Mouse (Mus musculus) lung, postnatal 25 days (tissue): ENCODE results near the gene Hal.
A peak's percentile ranks its signal among the peaks of the same experiment; 100 is the strongest.
"Not testable (repeated sequence)": the region's sequence is repeated elsewhere in the genome, so short reads cannot be mapped to it uniquely, and the experiment has no call there.

Experiments used
- DNase-seq: peaks from one replicate; pipeline ENCODE4 v3.0.0; 2022; ENCODE audit warnings: low spot score

Hal gene

DNA sequence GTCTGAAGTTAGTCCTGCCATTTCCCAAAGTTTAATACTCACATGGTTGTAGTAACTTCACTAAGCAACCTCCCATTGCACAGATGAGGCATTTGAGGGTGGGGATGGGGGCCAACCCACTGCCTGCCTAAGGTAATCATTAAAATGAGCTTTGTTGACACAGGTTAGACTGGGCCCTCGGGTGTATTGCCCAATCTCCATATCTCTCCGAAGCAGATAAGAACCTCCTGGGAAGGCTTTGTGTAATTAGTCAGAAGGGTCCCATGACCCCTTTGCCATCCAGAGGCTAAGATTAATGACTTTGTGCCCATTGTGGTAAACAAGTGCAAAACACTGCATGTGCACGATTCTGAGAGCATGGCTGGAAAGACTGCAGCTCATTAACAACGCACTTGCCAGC is 29.2 kb downstream of the Hal start:
- DNase-seq, result no peak

DNA sequence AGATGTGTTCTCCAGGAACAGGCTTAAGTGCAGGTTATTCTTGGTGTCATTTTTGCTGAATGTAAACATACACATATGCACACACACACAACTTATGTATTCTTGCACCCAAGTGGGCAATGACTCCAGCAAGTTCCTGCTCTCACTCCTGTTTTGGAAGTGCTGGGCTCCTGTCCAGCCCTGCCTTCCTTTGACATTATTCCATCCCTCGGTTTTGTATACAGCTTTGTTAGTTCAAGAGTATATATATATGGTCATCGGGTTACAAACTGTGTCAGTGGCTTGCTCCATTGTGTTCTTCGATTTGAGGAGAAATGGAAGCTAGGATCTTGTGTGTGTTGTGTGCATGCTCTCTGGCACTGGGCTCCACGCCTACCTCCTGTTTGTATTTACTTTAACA is 29.6 kb downstream of the Hal start:
- no peak for DNase-seq

DNA sequence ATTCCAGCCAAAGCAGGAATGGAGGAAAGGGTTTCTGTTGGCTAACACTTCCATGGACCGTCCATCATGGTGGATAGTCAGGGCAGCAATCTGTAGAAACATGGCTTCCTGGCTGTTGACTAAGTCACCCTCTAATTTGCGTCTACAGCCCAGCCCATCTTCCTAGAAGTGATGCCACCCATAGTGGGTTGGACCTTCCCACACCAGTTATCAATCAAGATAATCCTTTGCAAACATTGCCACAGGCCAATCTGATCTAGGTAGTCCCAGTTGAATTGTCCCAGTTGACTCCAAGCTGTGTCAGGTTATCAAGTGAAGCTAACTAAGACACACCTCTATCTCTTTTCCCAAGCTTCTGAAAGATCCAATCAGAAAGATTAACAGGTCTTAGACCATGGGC is 30.1 kb downstream of the Hal start:
- no peak for DNase-seq

DNA sequence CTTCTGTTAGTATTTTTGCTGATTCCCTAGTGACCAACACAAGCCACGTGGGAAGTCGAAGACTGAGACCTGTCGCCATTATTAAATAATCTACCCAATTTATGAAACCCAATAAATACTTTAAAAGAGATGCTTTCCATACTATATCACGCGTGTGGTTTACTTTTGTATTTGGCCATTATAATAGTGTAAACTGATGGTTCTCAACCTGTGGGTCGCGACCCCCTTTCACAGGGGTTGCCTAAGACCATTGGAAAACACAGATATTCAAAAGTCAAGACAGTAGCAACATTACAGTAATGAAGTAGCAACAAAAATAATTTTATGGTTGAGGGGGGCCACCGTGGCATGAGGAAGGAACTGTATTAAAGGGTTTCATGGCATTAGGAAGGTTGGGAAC is 30.6 kb downstream of the Hal start:
- no peak for DNase-seq

DNA sequence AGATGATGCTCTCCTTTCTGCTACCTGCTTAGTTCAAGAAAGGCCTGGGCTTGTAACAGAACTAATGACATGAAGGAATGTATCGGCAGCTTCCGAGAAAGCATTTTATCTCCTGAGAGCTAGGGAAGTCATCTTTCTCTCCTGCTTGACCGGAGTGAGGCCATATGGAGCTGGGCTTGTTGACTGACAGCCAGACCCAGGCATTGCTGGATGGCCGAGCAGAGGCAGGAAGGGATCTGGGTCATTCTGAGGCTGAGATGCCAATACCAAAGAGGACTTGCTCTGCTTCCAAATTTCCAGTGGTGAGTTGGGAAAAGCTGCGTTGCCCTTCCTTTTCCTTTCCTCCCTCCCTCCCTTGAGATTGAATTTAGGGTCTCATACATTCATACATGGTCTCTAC is 31.2 kb downstream of the Hal start:
- no peak for DNase-seq

DNA sequence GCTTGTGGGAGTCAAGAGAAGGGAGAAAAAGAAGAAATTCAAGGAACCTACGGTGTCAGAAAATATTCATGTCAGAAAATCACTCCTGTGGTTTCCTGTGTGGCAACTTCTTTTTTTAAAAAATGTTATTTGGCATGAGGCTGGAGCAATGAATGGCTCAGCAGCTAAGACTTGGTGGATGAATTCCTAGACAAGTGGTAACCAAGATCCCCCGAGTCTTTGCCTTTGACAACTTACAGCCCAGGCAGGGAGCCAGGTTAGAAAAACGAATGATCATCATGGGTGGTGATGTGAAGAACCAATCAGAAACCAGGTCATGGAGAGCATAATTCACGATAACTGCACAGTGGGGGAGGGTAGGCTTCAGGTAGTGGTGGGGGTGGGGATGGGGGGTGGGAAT is 32.4 kb downstream of the Hal start:
- no peak for DNase-seq

DNA sequence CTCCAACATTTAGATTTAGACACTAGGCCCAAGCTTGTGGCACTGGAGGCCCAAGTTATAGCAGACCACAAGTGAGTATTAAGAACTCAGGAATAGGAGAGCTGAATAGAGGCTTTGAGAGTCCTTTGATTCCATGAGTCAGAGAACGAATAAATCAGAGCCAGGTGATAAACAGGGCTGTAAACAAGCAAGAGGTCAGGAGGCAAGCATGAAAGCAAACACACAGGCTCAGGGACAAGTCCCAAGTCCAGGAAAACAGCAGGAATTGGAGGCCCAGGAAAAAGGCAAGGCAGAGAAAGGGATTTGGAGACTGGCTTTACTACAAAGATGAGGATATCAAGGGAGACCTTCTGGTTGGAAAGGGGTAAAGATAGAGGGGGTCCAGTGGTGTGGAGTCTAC is 36.8 kb downstream of the Hal start:
- DNase-seq, result no peak

DNA sequence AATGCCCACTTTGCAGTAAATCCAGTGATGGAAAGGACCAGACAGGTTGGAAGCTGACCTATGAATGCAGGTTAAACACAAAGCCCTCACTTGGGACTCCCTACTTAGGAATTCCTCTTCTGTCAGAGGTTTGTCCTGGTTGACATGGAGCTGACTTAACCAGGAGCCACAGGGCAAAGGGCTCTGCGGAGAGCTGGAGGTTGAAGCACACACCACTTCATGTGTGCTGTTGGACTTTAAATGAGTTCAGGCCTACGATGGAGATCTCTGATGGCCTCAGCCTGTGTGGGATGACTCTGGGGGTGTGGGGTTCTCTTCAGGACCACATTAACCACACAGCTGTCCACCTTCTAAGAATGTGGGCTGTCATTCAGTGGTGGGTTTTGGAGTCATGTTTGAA is 49.7 kb downstream of the Hal start:
- DNase-seq, result no peak

DNA sequence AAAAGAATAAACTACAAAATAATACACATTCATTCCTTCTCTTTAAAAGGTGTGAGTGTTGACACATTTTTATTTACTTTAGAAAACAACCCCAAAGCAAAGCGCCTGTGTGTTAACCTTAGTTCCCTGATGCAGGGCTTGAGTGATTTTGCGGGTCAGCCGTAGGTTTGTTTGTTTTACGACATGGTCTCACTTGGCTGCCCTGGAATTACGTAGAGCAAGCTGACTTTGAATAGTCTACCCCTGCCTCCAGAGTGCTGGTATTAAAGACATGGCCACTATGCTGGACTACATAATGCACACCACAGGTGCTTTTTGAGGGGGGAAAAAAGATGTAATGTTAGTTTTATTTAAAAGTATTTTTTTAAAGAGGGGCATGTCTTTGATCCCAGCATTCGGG is 50.2 kb downstream of the Hal start:
- DNase-seq, result no peak

DNA sequence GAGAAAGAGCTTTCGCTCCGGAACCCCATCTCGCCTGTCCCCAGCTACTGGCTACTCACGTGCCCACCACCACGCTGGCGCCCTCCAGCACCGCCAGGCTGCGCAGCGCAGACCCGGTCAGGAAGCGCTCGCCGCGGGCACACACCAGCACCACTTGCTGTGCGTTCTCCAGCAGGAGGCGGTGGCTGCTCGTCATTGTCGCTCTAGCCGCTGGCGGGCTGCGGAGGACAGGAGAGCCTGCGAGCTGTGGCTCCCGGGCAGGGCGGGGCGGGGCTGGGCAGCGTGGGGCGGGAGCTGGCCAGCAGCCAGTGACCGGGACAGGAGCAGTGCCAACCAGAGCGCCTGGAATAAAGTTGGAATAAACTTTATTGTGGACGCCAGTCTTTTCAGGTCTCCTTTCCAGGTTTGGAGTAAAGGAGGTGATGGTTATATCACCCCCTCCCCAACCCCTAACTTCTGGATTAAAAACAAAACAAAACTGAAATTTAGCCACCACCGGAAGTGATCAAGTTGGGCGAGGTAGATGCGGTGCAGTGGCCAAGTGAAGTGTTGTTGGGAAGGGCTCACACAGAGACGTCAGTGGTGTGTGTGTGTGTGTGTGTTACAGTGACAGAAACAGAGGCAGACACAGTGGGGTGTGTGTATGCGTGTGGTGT is 51.3 kb downstream of the Hal start, which contains the start of gene Amdhd1:
Gene Amdhd1 (minus strand): TSS at position 259 of the 656 bp plus-strand sequence.
- DNase-seq, result peak; percentile 90

DNA sequence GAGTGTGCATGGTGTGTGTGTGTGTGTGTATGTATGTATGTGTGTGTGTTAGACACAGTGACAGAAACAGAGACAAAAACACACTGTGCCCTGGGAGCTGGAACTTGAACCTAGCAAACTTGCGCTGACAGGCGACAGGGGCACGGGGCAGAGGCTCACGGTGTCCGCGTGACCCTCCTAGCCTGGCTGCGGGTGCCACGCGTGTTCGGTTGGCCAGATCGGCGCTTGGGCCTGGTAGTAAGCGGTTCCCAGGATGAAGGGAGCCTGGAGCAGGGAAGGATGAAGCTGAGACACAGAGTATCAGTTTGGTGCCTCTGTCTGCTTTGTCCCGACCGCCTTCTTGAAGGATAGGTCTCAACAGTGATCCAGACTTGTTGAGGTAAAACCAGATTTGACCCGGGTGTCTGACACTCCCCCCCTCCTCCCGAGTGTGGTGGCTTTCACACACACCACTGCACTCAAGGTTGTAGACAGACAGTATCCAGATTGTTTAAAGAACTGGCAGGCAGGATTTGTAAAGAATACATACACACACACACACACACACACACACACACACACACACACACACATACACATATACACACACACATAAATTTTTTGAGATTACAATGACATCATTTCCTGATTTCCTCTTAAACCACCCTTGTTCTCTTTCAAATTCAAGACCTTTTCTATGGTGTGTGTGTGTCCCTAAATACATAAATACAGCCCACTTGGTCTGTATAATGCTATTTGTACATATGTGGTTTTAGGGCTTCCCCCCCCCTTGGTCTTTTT is 52.1 kb downstream of the Hal start, which contains the start of gene Ccdc38:
Gene Ccdc38 (plus strand): TSS at position 202 of the 780 bp plus-strand sequence.
- DNase-seq, result no peak

DNA sequence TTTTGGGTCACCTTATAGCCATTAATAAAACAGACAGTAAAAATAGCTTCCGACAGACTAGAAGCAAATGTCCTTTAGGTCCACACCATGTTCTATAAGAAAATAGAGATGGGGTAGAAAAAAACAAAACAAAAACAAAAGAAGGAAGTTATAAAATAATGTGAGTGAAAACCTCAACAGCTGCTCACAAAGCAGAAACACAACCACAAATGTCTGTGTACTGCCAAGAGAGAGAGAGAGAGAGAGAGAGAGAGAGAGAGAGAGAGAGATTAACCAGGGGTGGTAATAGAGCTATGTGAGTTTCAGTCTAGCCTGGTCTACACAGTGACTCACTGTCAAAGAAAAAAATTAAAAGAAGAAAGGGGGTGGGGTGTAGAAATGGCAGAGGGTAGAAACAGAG is 53.0 kb downstream of the Hal start:
- DNase-seq, result no peak

DNA sequence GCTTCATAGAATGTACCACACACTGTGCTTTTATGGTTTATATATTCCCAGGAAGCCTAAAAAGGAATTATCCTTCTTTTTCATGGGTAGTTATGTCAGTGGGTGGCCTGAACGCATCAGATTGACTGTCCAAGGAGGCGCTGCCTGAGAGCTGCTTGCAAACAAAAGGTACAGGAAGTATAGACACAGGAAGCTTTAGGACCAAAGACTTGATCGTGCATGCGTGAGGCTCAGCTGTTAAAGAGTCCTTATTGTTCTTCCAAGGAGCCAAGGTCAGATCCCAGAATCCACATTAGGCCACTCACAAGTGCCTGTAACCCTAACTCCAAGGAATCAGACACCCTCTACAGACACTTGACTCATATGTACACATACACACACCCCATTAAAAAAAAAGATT is 53.8 kb downstream of the Hal start:
- no peak for DNase-seq

DNA sequence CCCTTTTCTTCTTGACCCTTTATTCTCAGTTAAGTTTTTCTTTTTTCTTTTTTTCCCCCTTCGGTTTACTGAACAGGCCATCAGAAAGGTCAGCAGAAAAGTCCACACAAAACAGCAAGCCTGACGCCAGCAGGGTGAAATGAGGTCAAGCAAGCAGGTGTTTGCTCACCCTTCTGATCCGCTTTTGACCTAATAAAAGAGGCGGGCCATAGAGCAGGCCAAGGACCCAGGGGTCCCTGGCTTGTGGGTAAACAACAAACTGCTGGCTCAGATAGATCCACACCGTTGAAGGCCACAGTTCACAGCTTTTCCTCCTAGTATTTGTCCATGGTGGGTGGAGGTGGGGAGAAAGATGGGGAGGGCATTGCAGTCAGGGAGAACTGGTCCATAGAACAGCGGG is 54.6 kb downstream of the Hal start:
- DNase-seq, result no peak

DNA sequence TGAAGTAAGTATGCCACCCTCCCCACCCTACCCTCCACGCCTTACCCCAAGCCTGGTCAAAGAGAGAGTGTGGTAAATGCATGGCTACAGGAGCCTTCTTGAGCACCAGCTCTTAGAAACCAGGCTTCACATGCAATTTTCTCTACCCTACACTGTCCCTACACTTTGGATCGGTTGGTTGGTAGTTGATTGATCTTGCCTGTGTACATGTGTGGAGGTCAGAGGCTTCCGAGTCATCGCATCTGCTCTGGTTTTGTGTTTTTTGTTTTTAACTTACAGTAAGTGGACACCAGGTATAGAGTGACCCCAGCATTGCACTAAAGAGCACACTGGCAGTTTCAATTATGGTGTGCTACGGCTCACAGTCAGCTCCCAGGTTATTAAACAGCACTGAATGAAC is 55.6 kb downstream of the Hal start:
- no peak for DNase-seq

DNA sequence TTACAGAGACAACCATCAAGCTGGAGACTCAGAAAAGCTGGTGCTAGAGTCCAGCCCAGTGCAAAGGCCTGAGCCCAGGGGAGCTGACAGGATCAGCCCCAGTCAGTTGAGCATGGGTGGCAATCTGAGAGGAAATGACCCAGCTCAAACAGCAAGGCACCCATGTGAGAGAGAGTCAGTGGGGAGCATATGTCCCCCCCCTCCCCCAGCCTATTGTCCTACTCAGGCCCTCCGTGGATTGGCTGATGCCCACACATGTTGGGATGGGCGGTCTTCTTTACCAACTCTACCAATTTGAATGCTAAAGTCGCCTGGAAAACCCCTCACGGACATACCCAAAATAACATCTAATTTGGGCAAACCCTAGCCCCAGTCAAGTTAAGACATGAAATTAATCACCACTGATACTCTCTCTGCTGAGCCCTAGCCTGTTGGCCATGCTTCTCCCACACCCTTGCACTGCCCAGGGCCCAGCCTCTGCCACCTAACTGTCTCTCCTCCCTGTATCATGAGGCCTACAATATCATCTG is 59.2 kb downstream of the Hal start:
- DNase-seq, result no peak

DNA sequence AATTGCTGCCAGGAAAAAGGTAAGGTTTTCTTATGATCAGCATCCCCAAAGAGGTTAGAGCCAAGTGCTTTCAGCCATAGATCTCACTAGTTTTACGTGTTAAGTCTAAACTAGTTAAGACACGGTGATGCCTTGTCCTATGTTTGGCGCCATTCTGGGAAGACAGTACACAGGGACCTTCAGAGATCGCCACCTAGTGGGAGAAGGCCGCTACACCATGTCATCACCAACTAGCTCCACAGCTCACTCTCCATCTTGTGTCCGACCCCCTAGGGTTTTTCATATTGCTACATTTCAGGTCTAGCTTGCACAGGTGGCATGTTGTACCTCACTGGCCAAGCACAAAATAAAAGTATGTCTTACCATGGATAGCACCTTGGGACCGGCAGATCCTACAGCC is 60.4 kb downstream of the Hal start:
- peak; percentile 74 for DNase-seq

DNA sequence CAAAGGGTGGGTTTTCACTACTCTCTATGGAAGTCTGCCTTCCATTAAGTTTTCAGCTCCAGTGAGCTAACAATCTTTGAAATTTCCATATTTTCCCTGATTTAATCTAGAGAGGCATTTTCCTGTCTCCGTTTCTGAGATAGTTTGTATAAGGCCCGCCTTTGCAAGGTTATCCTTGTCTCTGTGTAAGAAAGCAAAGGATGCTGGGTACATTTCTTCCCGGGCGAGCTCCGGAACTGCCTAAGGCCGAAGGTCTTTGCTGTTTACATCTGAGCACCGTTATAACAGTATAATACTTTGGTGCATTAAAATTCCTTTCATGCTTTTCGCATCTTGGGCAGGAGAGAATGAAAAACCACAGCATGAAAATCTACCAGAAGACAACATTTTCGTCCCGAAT is 61.3 kb downstream of the Hal start:
- DNase-seq, result no peak

DNA sequence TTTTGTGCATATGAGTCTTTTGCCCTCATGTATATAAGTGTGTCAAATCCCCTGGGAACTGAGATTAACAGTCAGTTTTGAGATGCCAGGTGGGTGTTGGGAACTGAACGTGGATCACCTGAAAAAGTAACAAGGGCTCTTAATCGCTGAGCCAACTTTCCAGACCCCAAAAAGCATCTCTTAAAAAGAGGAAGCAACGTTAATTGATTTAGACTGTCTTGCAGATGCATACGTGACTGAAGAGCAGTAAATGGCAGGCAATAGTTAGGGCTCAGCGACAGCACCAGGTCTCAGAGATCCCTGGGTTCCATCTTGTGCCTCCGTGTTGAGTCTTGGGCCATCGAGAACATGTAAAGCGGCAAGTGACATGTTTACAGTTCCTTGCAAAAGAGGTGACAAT is 64.0 kb downstream of the Hal start:
- DNase-seq, result no peak

DNA sequence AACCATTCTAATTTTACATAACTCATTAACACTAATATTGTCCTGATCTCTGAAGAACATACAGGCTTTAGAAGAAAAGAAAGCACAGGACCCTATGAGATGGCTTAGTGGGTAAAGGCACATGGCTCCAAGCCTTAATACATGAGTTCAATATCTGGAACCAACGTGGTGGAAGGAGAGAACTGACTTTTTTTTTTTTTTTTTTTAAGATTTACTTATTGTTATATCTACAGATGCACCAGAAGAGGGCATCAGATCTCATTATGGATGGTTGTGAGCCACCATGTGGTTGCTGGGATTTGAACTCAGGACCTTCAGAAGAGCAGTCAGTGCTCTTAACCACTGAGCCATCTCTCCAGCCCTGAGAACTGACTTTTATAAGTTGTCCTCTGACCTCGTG is 69.4 kb downstream of the Hal start:
- not testable (repeated sequence) for DNase-seq

DNA sequence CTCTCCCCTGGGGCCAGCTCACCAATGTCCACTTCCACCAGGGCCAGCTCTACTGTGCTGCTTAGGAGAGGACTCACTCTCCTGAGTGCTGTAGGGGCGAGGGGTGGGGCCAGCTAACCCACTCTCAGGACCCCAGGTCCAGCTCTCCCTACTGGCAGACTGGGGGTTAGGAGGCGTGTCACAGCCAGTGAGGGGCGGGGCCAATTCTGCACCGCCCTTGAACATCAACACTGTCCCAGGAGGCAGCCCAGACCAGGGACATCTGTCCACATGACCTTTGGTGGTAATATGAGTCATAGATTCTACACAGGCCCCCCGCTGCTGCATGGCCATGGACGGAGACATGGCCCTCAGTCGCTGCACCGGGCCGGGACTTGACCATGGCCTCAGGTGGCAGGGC is 71.2 kb downstream of the Hal start:
- no peak for DNase-seq

DNA sequence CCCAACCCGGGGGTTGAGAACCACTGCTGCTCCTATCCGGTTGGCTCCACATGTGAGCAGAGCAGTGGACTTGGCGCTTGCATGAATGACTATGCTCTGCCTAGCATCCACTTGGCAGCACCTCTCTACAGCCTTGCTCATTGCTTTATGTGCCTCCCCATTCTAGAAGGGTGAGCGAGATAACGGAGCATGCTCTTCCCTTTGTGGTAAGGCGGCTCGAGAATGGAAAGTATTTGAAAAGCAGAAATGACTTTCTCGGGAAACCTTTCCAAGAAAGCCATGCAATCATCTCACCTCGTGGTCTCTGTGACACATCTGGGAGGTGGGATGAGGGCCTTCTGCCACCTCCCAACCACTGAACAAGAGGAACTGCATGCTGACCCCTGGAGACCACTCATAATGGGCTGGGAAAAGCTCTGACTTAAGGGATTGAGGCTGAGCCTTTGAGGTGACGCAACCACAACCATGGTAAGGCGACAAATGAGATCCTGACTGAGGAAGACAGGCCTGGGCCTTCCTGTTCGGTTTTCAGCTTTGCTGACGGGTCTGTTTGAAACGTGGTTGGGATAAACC is 76.0 kb downstream of the Hal start:
- DNase-seq, result no peak

DNA sequence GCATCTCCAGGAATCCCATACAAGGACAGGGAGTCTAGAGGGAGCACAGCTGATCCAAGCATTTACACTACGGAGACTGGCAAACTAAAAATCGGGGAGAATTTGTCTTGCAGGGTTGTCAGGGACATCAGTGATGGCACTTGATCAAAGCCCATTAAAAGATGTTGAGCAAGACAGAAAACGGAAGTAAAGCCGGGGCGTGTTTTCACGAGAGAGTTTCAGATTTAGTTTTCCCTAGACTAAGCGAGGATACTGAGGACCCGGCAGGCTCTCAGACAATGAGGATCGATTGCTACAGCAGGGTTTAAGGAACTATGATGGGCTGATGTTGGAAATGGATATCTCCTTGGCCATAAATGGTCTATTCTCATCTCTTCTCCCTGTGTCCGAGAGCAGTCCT is 78.5 kb downstream of the Hal start:
- DNase-seq, result no peak
